Mouse (Mus musculus) heart, adult 9 months (tissue): ENCODE measurements around the gene Gm21882.
"Not testable (repeated sequence)": the region's sequence is repeated elsewhere in the genome, so short reads cannot be mapped to it uniquely, and the experiment has no call there.

Experiments
- DNase-seq, 2 experiments: peaks; one replicate each; pipeline ENCODE4 v3.0.0; 2022; ENCODE audit warnings: low spot score in 2 of 2

The Gm21882 gene

GRCm38 (mm10) chrY:40381423-40381822 is at the start of gene Gm21882:
Gm21882 (minus strand) TSS chrY:40381523.
- DNase-seq = not testable (repeated sequence)
